Mouse (Mus musculus) lung, adult 2 months (tissue): Measurements from ENCODE around the gene Mtcl1.

Source experiments
- CTCF ChIP-seq: fragments of 200-500 bp; IDR thresholded peaks from 2 replicates; pipeline ENCODE4 v1.5.1; 2011; ENCODE audit warnings: mild to moderate bottlenecking, low read length, control low read depth; ENCODE audit not compliant: insufficient read depth
- POLR2A ChIP-seq: fragments of 200-500 bp; IDR thresholded peaks from 2 replicates; pipeline ENCODE4 v1.6.1; 2011; ENCODE audit warnings: low read depth, mild to moderate bottlenecking, control low read depth, low read length, borderline replicate concordance; ENCODE audit errors: extremely low read depth

DNA sequence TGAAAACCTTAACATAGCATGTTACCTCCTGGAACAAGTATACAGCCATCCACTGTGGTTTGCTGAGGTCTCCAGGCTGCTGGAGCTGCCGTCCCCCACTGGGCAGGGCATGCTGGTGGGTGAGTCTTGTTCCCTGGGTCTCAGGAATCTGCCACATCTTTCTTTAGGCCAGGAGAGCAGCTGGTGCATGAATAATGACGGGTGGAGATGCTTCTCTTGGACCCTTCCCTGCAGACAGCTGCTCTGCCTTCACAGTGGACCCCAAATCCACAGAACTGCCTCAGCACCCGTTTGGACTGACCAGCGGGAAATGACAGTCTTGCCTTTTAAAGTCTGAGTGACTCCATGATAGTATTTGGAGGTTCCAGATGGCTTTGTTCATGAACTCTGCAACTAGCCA, 114.7 kb downstream of the Mtcl1 start:
- TF ChIP-seq CTCF (no peak), POLR2A (no peak)
